Mouse (Mus musculus) mouse embryonic stem cell (cell line): ENCODE measurements at regions not wholly inside any gene's neighbourhood (a gene's known extent, or its start where the extent isn't known, plus 50 kb on each side); places are given as distances from the start of the nearest gene placed in this dataset.

ENCODE experiments used
- in situ Hi-C, 2 experiments: fragments of 300-500 bp; cut with MboI; formaldehyde crosslinking; loops; 1 replicate in 1 of 2; 3 replicates in 1 of 2; pipeline ENCODE4 v1.14.3; 2019 to 2020; ENCODE audit warnings: low sequenced_read_pairs in 2 of 2, low pct_unique_long_range_greater_than_20kb in 1 of 2, mixed read lengths in 1 of 2; ENCODE audit not compliant: unreplicated experiment in 1 of 2

DNA sequence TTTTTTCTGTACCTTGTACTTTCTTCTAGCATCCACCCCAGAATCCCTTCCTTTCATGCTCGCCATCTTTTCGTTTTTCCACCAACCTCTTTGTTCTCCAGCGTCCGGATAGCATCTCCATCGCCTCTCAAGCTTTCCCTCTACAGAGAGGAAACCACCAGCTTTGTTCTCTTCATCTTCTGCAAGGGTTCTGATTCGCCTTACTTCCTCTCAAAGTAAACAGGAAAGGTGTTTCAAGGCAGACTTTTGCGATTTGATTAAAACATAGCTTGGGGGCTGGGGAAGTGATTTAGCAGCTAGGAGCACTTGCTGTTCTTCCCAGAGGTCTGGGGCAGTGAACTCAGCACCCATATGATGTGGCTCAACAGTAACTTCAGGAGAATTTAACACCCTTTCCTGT is 71.4 kb downstream of the Emp1 start:
- in situ Hi-C loops, result loop anchor here in 1 of 2 experiments (25.0 kb wide), 1 partner anchor 429 kb away; no protein-coding TSS in a partner anchor

- in situ Hi-C loops, result loop anchor here in 1 of 2 experiments (25.0 kb wide), 1 partner anchor 426 kb away; no protein-coding TSS in a partner anchor
Observed at GRCm38 (mm10) chr6:135436315-135436714, 74.0 kb downstream of the Emp1 start.

DNA sequence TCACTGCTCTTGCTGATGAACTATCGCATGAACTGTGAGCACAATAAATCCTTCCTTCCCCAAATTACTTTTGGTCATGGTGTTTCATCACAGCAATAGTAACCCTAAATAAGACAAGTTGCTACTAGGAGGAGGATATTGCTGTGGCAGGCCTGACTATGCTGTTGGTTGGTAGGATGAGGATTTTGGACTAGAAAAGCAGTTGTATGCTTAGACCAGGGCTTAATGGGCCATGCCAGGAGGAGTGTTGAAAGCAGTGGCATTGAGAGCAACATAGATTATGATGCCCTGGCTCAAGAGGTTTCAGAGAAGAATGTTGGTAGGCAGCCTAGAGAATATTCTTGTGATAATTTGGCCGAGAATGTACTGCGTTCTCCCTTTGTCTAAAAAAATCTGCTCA is 75.9 kb downstream of the Emp1 start:
- in situ Hi-C loops, result loop anchor here in 1 of 2 experiments (25.0 kb wide), 1 partner anchor 424 kb away; no protein-coding TSS in a partner anchor

DNA sequence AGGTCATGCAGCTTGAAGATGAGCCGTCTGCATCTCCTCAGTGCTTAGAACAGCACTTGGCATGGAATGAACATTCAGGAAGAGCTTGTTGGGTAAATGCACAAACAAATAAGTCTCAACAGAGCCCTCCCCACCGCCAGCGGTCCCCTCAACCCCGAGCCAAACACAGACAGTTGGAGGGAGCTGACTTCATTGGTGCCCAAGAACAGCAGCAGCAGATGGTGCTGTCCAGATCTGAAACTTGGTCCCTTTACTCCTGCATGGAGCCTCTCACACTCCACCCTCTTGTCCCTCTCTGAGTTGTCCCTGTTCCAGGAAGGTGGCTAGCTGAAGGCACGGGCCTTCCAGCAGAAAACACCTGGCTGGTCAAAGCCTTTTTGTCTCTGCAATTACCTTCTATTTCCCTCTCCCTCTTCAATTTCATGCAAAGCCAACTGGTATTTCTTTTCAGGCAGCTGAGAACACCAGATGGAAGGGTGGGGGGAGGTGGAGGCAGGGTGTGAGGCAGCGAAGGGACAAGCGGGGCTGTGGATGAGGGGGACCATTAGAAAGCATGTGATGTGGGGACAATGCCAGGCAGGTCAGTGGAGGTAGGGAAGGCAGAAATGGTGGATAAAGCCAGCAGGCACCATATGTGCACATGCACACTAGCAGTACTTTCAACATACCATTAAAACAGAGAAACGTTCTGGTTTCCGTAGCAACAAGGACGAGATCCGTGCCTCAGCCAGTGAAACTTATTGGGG is 79.0 kb downstream of the Emp1 start:
- in situ Hi-C loops, result loop anchor here in 1 of 2 experiments (25.0 kb wide), 1 partner anchor 421 kb away; no protein-coding TSS in a partner anchor

GRCm38 (mm10) chr6:135444661-135445060 is 82.3 kb downstream of the Emp1 start:
- in situ Hi-C loops, result loop anchor here in 1 of 2 experiments (25.0 kb wide), 1 partner anchor 418 kb away; no protein-coding TSS in a partner anchor

DNA sequence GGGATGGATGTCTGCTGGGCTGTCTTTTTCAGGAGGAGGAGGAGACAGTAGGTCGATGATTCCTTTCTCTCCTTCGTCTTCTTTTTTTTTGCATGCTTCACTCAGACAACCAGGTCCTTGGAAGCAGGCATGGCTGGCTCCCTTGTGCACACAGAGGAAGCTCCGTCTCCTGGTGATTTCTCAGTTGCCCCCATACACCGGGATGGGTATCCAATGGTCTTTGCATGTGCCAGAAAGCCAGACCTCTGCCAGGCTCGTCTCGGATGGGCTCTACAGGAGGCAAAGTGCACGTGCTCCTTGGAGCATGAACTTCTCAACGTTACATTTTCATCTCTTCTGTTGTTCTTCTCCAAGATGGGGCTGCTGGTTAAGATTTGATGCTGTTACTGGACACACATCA is 82.7 kb downstream of the Emp1 start:
- in situ Hi-C loops, result loop anchor here in 1 of 2 experiments (25.0 kb wide), 1 partner anchor 417 kb away; no protein-coding TSS in a partner anchor

DNA sequence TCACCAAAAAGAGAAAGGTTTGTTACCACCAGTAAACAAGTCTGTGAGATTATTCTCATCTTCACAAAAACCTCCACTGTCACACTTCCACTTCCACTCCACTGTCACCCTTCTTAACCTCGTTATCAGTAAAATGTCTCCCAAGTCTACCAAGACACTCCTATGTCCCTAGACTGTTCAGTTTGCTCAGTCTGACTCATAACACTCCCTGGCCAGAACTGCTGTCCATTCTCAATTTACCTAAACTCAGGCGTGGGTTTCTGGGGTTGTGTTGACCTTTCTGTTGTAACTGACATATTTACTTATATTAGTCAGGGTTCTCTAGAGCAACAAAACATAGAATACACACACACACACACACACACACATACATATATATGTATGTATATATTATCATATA is 85.5 kb downstream of the Emp1 start:
- in situ Hi-C loops, result loop anchor here in 1 of 2 experiments (25.0 kb wide), 1 partner anchor 414 kb away; no protein-coding TSS in a partner anchor

DNA sequence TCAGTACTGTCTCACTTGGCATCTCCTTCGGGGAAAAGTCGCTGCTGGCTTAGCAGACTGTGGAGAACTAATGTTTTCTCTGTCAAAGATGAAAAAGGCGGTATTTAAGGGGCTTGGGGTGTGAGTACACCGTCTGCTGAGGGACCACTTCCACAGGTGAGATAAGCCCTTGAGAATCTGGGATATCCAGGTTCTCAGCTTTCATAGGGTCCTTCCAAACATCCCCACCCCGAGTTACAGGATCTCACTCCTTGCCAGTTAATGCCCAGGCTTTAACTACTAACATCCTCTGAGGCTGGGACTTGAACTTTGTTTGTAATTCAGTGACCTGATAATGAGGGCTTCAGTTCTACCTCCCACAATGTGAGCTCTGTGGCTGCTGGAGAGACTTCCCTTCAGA is 86.9 kb downstream of the Emp1 start:
- in situ Hi-C loops, result loop anchor here in 1 of 2 experiments (25.0 kb wide), 1 partner anchor 413 kb away; no protein-coding TSS in a partner anchor

- in situ Hi-C loops, result no loop called here
Observed at GRCm38 (mm10) chr6:135450573-135450972, 88.2 kb downstream of the Emp1 start.

DNA sequence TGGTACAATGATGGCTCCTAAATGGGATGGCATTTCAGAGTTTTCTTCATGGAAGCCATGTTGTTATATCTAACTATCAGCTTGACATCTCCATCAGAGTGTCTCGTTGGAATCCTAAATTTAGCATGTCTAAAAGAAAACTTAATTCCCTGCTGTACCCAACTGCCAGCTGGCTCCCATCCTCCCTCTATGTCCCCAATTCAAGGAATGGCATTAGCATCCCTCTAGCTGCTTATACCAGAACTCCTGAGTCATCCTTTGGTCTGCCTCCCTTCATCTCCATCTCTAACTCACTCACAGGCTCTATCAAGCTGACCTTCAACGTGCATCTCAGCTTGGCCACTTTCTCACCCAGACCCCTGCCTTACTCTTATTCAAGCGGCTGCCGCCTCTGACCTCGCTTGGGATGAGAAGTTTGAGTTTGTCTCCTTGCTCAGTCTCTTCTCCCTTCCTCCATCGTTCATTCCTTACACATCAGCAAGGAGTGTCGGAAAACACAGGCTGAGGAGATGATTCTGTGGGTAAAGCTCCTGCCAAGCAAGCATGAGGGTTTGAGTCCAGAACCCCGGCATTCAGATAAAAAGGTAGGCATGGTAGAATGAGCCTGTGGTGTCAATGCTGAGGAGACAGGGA is 88.9 kb downstream of the Emp1 start:
- in situ Hi-C loops, result no loop called here

- in situ Hi-C loops, result no loop called here
Observed at GRCm38 (mm10) chr6:135453041-135453440, 90.7 kb downstream of the Emp1 start.

GRCm38 (mm10) chr6:135472495-135472894 is 110.2 kb downstream of the Emp1 start:
- in situ Hi-C loops, result no loop called here

GRCm38 (mm10) chr6:135473146-135473545 is 110.8 kb downstream of the Emp1 start:
- in situ Hi-C loops, result no loop called here

DNA sequence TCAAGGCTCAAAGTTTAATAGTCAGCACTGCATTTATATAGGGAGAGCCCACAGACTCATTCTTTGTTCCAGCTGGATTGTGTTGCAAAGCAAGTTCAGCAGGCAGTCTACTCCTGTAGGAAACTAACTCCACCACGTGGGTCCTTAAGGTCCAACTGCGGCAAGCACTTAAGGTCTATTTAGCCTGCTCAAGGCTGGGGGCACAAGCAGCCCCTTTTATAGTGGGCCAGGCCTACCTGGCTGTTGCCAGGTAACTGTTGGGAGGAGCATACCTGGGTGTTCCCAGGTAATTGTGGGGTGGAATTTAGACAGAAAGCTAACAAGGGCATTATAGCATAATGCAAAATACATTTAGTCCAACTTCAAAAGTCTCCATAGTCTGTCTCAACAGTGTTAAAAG is 126.5 kb downstream of the Emp1 start:
- in situ Hi-C loops, result no loop called here

- in situ Hi-C loops, result no loop called here
Observed at GRCm38 (mm10) chr6:135493983-135494382, 131.6 kb downstream of the Emp1 start.

GRCm38 (mm10) chr6:135495841-135496240 is 133.5 kb downstream of the Emp1 start:
- in situ Hi-C loops, result no loop called here

GRCm38 (mm10) chr6:135498592-135498991 is 136.2 kb downstream of the Emp1 start:
- in situ Hi-C loops, result no loop called here

- in situ Hi-C loops, result no loop called here
Observed at GRCm38 (mm10) chr6:135500381-135500780, 138.0 kb downstream of the Emp1 start.

DNA sequence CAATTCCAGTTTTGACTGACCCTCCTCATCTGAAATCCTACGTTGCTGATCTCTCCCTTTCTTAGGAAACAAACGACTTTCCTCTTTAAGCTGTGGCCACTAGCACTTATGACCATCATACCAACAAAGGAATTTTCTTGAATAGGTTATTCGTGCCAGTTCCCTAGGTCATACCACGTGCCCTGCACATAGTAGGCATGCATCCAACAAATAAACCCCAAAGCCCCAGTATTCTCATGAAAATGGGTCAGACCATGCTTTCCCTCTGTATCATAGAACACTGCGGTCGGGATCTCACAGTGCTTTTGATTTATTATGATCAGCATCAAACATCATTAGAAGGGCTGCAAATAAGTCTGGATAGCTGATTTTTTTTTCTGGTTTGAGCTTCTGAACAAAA is 139.4 kb downstream of the Emp1 start:
- in situ Hi-C loops, result no loop called here
